Mouse (Mus musculus) heart, embryonic 14.5 days (tissue): Measurements from ENCODE around the gene Cpox. TPM values are rescaled to one million over a fixed set of nuclear protein-coding genes. Genes with fewer than 3 reads are reported as not detected.

ENCODE experiments used
- ATAC-seq: fragments of 200-750 bp; cut with Nextera tagmentation; 2 replicates; pipeline ENCODE4 v1.8.0; 2017; ENCODE audit warnings: low read depth, moderate TSS enrichment; ENCODE audit not compliant: insufficient number of reproducible peaks, insufficient read depth, low FRiP score
- H3K27ac ChIP-seq, 2 experiments: fragments of 200-500 bp in 1 of 2; fragments of 300-500 bp in 1 of 2; sonication (generic) in 1 of 2; replicated peaks in 1 of 2; 2 replicates each; pipeline ENCODE4 v1.5.1; 2012 to 2014; ENCODE audit warnings: low read depth in 2 of 2, low read length in 2 of 2, control low read depth in 1 of 2, mild to moderate bottlenecking in 1 of 2, mixed read lengths in 1 of 2; ENCODE audit not compliant: control insufficient read depth in 1 of 2, insufficient read depth in 1 of 2
- H3K27me3 ChIP-seq: fragments of 300-500 bp; sonication (generic); 2 replicates; pipeline ENCODE4 v1.6.1; 2014; ENCODE audit warnings: mild to moderate bottlenecking, low read length, control low read depth; ENCODE audit not compliant: control insufficient read depth, insufficient read depth
- H3K36me3 ChIP-seq: fragments of 300-500 bp; sonication (generic); 2 replicates; pipeline ENCODE4 v1.6.1; 2014; ENCODE audit warnings: mild to moderate bottlenecking, control low read depth, low read length, mixed read lengths; ENCODE audit not compliant: control insufficient read depth, insufficient read depth
- H3K4me1 ChIP-seq, 2 experiments: fragments of 200-500 bp in 1 of 2; fragments of 300-500 bp in 1 of 2; sonication (generic) in 1 of 2; 2 replicates each; pipeline ENCODE4 v1.6.1; 2012 to 2014; ENCODE audit warnings: low read length in 2 of 2, control low read depth in 1 of 2, mixed read lengths in 1 of 2; ENCODE audit not compliant: control insufficient read depth in 2 of 2, insufficient read depth in 2 of 2
- H3K4me2 ChIP-seq: fragments of 300-500 bp; sonication (generic); 2 replicates; pipeline ENCODE4 v1.6.1; 2014; ENCODE audit warnings: mild to moderate bottlenecking, low read length
- H3K4me3 ChIP-seq, 2 experiments: fragments of 200-500 bp in 1 of 2; fragments of 300-500 bp in 1 of 2; sonication (generic) in 1 of 2; 2 replicates each; pipeline ENCODE4 v1.5.1; 2012 to 2014; ENCODE audit warnings: low read length in 2 of 2, mild to moderate bottlenecking in 2 of 2, control low read depth in 1 of 2, low read depth in 1 of 2, moderate library complexity in 1 of 2; ENCODE audit not compliant: control insufficient read depth in 1 of 2, insufficient read depth in 1 of 2
- H3K9ac ChIP-seq: fragments of 300-500 bp; sonication (generic); 2 replicates; pipeline ENCODE4 v1.6.1; 2014; ENCODE audit warnings: mild to moderate bottlenecking, low read length
- H3K9me3 ChIP-seq: fragments of 300-500 bp; sonication (generic); 2 replicates; pipeline ENCODE4 v1.6.1; 2016; ENCODE audit warnings: low read length, control low read depth; ENCODE audit not compliant: control insufficient read depth
- WGBS: fragments of 180-500 bp; shearing (Covaris S2); extraction: QIAGEN DNeasy Blood & Tissue Kit; methylation state at CpG from one replicate; pipeline ENCODE4 v1.1.7; 2014; 5-methylcytosine and 5-hydroxymethylcytosine counted together
- polyA plus RNA-seq: library from polyadenylated mRNA; unstranded; fragments of >200 nt; fragmentation: Nextera tagmentation; extraction: Ambion mirVana; gene quantifications from 2 replicates; pipeline ENCODE4 v1.2.1, GENCODE M21; 2014

The Cpox gene
- polyA plus RNA-seq, 1 experiment from 2014 or later: 41.3 TPM

GRCm38 (mm10) chr16:58669264-58669663 is 828 bp upstream of the Cpox start:
- H3K9me3 ChIP-seq: no peaks in the 10 kb centered on the region
- peak overlapping the region; percentile 83 for H3K4me2 ChIP-seq
- H3K27ac ChIP-seq: peak overlapping the region; percentile 76 to 91
- peaks cover 2 to 23% of the 10 kb centered on the region in 2 experiments for H3K4me1 ChIP-seq
- H3K9ac ChIP-seq: peak overlapping the region; percentile 89
- no peaks in the 10 kb centered on the region for H3K27me3 ChIP-seq
- H3K36me3 ChIP-seq: peaks cover 13% of the 10 kb centered on the region
- peak overlapping the region in 1 of 2 experiments; percentile 92; a peak in 2 of 4 replicates for H3K4me3 ChIP-seq
- no peak for ATAC-seq
- WGBS: 4% methylated on average over 5 of the region's 5 CpGs

GRCm38 (mm10) chr16:58670643-58671042 is 551 bp downstream of the Cpox start:
- Histone ChIP-seq H3K27ac (peak overlapping the region; percentile 85 to 91; a peak in 3 of 4 replicates), H3K4me3 (peak overlapping the region; percentile 92 to 93), H3K27me3 (no peaks in the 10 kb centered on the region), H3K4me2 (peak overlapping the region; percentile 83), H3K4me1 (peaks cover 2 to 23% of the 10 kb centered on the region in 2 experiments), H3K36me3 (peaks cover 27% of the 10 kb centered on the region), H3K9me3 (no peaks in the 10 kb centered on the region), H3K9ac (peak overlapping the region; percentile 89)
- WGBS: 1% methylated on average over 25 of the region's 25 CpGs
- no peak for ATAC-seq

GRCm38 (mm10) chr16:58671212-58671985 is 1.3 kb downstream of the Cpox start:
- ATAC-seq: no peak
- Histone ChIP-seq H3K9me3 (no peaks in the 10 kb centered on the region), H3K27ac (no peak overlapping the region), H3K4me1 (peaks cover 2 to 26% of the 10 kb centered on the region in 2 experiments), H3K4me3 (peak overlapping the region; percentile 92 to 93; a peak in 3 of 4 replicates), H3K9ac (peak overlapping the region; percentile 89), H3K27me3 (no peaks in the 10 kb centered on the region), H3K4me2 (peak overlapping the region; percentile 83), H3K36me3 (peaks cover 35% of the 10 kb centered on the region)
- 70% methylated on average over 8 of the region's 8 CpGs for WGBS

DNA sequence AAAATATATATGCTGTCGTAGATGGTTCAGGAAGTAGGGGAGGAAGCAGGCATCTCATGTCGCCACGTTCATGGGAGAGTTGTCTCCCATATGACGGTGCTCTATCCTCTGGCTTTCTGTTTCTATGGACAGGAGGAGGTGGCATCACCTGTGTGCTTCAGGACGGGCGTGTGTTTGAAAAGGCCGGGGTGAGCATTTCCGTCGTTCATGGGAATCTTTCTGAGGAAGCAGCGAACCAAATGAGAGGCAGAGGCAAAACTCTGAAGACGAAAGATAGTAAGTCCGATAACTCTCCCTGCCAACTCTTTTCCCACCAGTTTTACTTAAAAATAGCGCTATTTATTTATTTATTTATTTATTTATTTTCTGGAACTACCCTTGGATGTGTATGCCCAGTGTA is 2.3 kb downstream of the Cpox start:
- no peak overlapping the region for H3K27ac ChIP-seq
- H3K27me3 ChIP-seq: no peaks in the 10 kb centered on the region
- H3K4me2 ChIP-seq: no peak overlapping the region
- no peaks in the 10 kb centered on the region for H3K9me3 ChIP-seq
- H3K4me1 ChIP-seq: peaks cover 2 to 29% of the 10 kb centered on the region in 2 experiments
- 91% methylated on average over 13 of the region's 13 CpGs for WGBS
- H3K9ac ChIP-seq: no peak overlapping the region
- no peak overlapping the region for H3K4me3 ChIP-seq
- ATAC-seq: no peak
- H3K36me3 ChIP-seq: peaks cover 43% of the 10 kb centered on the region

GRCm38 (mm10) chr16:58673811-58674410 is 3.8 kb downstream of the Cpox start:
- ATAC-seq: no peak
- 93% methylated on average over 15 of the region's 15 CpGs for WGBS
- peaks cover 54% of the 10 kb centered on the region for H3K36me3 ChIP-seq
- H3K4me3 ChIP-seq: no peak overlapping the region
- no peak overlapping the region for H3K4me2 ChIP-seq
- H3K9me3 ChIP-seq: no peaks in the 10 kb centered on the region
- no peaks in the 10 kb centered on the region for H3K27me3 ChIP-seq
- no peak overlapping the region for H3K9ac ChIP-seq
- H3K4me1 ChIP-seq: peaks cover 2 to 24% of the 10 kb centered on the region in 2 experiments
- no peak overlapping the region for H3K27ac ChIP-seq

DNA sequence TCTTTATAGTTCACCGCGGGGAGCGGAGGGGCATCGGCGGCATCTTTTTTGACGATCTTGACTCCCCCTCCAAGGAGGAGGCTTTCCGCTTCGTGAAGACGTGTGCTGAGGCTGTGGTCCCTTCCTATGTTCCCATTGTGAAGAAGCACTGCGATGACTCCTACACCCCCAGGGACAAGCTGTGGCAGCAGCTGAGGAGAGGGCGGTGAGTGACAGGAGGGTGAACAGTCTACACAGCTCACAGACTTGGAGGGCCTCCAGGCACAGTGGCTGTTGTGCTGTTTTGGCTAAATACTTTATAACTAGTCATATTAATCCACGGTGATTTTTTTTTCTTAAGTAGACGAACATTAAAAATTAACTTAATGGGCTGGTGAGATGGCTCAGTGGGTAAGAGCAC is 5.2 kb downstream of the Cpox start:
- ATAC-seq: no peak
- Histone ChIP-seq H3K27me3 (no peaks in the 10 kb centered on the region), H3K4me2 (no peak overlapping the region), H3K36me3 (peaks cover 54% of the 10 kb centered on the region), H3K9me3 (no peaks in the 10 kb centered on the region), H3K4me1 (peaks cover 0 to 15% of the 10 kb centered on the region in 2 experiments; a peak in 2 of 4 replicates), H3K27ac (no peak overlapping the region), H3K9ac (no peak overlapping the region), H3K4me3 (no peak overlapping the region)
- 94% methylated on average over 13 of the region's 13 CpGs for WGBS

DNA sequence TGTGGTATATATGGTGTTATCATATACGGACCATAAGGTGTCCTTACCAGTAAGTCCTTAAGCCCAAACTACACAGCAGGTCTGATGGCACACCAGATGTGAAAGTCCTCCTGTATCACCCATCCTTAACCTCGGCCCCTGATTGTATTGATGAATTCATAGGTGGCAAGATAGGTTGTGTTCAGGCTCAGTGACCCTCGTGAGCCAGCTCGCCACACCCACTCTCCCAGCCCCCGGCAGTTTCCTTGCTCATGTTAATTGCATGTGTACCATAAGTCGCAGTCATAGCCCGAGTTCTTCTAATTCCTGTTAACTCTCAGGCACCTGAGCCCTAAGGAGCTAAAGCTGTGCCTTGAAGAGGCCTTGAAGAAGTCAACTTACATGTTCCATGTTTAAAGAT is 6.1 kb downstream of the Cpox start:
- Histone ChIP-seq H3K36me3 (peaks cover 62% of the 10 kb centered on the region), H3K4me2 (no peak overlapping the region)

More for the DNA sequence above, 6.1 kb downstream of the Cpox start:
- no peak for ATAC-seq
- Histone ChIP-seq H3K27me3 (no peaks in the 10 kb centered on the region), H3K4me3 (no peak overlapping the region), H3K9me3 (no peaks in the 10 kb centered on the region), H3K9ac (no peak overlapping the region), H3K4me1 (peaks cover 0 to 11% of the 10 kb centered on the region in 2 experiments; a peak in 2 of 4 replicates), H3K27ac (no peak overlapping the region)
- 76% methylated on average over 7 of the region's 7 CpGs for WGBS
